Mouse (Mus musculus) CD4-positive helper T cell, adult 2 months (primary cell): ENCODE measurements around the gene Tomm34.
A peak's percentile ranks its signal among the peaks of the same experiment; 100 is the strongest.
"Not testable (repeated sequence)": the region's sequence is repeated elsewhere in the genome, so short reads cannot be mapped to it uniquely, and the experiment has no call there.

Source experiments
- DNase-seq: peaks from one replicate; pipeline ENCODE4 v3.0.0-alpha.2; 2012; ENCODE audit warnings: low read depth, missing footprints, low spot score

Tomm34 gene

GRCm38 (mm10) chr2:164076874-164077425 is 6.0 kb upstream of the Tomm34 start:
- peak; percentile 45 for DNase-seq

GRCm38 (mm10) chr2:164075088-164075487 is 4.1 kb upstream of the Tomm34 start:
- peak; percentile 79 for DNase-seq

GRCm38 (mm10) chr2:164073918-164074578 is 3.1 kb upstream of the Tomm34 start:
- DNase-seq: peak; percentile 98

- DNase-seq: no peak
Measured at GRCm38 (mm10) chr2:164073120-164073519, 2.2 kb upstream of the Tomm34 start.

GRCm38 (mm10) chr2:164072109-164072508 is 1.1 kb upstream of the Tomm34 start:
- DNase-seq: no peak

- not testable (repeated sequence) for DNase-seq
Measured at GRCm38 (mm10) chr2:164071437-164071820, 460 bp upstream of the Tomm34 start.

- DNase-seq: peak; percentile 69
Measured at GRCm38 (mm10) chr2:164070142-164070764, 716 bp downstream of the Tomm34 start, which contains the start of gene Stk4. TSS of gene Stk4 (plus strand) at chr2:164070322.

GRCm38 (mm10) chr2:164059634-164060235 is 11.2 kb downstream of the Tomm34 start:
- DNase-seq: no peak

- DNase-seq: no peak
Measured at GRCm38 (mm10) chr2:164054671-164055070, 16.3 kb downstream of the Tomm34 start.

GRCm38 (mm10) chr2:164053767-164054166 is 17.2 kb downstream of the Tomm34 start:
- no peak for DNase-seq

GRCm38 (mm10) chr2:164047197-164047690 is 23.7 kb downstream of the Tomm34 start:
- peak; percentile 86 for DNase-seq

- DNase-seq: no peak
Measured at GRCm38 (mm10) chr2:164041523-164041922, 29.4 kb downstream of the Tomm34 start.

GRCm38 (mm10) chr2:164040949-164041348 is 30.0 kb downstream of the Tomm34 start:
- no peak for DNase-seq

GRCm38 (mm10) chr2:164038407-164039028 is 32.5 kb downstream of the Tomm34 start:
- no peak for DNase-seq

- DNase-seq: no peak
Measured at GRCm38 (mm10) chr2:164036520-164037019, 34.4 kb downstream of the Tomm34 start.

GRCm38 (mm10) chr2:164032973-164033372 is 38.0 kb downstream of the Tomm34 start:
- no peak for DNase-seq

- DNase-seq: no peak
Measured at GRCm38 (mm10) chr2:164031147-164031546, 39.8 kb downstream of the Tomm34 start.

GRCm38 (mm10) chr2:164025150-164025549 is 45.8 kb downstream of the Tomm34 start, which contains the start of gene Pabpc1l:
TSS of gene Pabpc1l (plus strand) at chr2:164025450.
- no peak for DNase-seq

GRCm38 (mm10) chr2:164022104-164022503 is 48.9 kb downstream of the Tomm34 start:
- no peak for DNase-seq

- DNase-seq: no peak
Measured at GRCm38 (mm10) chr2:164019943-164020342, 51.0 kb downstream of the Tomm34 start.

- DNase-seq: no peak
Measured at GRCm38 (mm10) chr2:164018910-164019309, 52.1 kb downstream of the Tomm34 start.

- no peak for DNase-seq
Measured at GRCm38 (mm10) chr2:164015304-164015703, 55.7 kb downstream of the Tomm34 start.
